Mouse (Mus musculus) frontal cortex, adult (tissue): ENCODE data around the gene Rap1gap2.

Source experiments
- ATAC-seq: cut with Nextera tagmentation; 2 replicates; pipeline ENCODE4 v1.9.2; 2017; ENCODE audit warnings: mild to moderate bottlenecking, moderate library complexity, mixed read lengths; ENCODE audit not compliant: low TSS enrichment

Rap1gap2 gene

DNA sequence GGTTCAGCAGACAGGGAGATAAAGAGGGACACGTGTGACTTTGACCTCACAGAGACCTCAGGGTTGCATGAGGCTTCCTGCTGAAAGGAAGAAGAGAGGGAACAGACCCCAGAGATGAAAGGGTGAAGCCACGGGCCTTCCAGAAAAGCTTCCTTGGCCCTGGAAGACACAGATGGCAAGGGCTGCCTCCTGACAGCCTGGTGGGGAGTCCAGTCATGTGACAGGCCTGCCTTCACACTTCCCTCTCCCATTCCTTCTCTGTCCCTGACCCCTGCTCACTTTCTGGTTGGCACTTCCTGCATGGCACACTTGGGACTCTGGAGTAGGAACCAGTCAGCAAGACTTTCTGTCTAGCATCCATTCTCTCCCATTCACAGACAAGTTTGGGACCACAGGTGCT lies 148.1 kb downstream of the Rap1gap2 start:
- ATAC-seq = no peak

DNA sequence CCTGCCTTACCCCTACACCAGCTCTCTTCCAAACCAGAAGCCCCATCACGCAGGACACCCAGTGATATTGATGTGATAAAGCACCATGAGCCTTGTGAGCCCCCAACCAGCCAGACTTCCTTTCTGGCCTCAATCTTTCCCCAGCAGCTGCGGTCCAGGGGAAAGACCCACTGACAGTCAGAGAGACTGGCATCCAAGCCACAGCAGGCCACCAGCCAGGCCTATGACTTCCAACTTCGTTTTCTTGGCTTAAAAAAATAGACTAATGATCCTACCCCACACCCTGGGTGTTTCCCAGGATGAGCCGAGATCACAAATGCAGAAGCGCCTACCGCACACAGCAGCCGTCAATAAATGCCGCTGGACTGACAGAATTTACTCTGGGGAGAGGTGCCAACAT lies 151.1 kb downstream of the Rap1gap2 start:
- ATAC-seq = no peak

DNA sequence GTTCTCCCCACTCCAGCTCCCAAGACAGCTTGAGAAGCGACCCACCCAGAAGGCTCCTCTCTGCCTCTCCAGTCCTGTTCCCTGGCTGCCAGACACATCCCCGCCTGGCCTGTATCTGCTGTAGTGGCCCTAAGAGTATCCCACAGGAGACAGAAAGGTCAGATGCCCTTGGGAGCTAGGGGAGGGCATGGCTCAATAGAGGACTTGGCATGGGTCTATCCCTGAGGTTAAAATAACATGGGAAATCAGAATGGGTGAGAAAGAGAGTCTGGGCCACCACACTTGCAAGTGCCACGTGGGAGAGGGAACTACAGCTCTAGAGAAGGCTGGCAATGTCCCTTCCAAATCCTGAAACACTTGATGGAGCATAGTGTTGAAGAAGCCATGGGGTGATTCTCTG lies 152.3 kb downstream of the Rap1gap2 start:
- no peak; the same call in 1 of the 2 replicates for ATAC-seq

DNA sequence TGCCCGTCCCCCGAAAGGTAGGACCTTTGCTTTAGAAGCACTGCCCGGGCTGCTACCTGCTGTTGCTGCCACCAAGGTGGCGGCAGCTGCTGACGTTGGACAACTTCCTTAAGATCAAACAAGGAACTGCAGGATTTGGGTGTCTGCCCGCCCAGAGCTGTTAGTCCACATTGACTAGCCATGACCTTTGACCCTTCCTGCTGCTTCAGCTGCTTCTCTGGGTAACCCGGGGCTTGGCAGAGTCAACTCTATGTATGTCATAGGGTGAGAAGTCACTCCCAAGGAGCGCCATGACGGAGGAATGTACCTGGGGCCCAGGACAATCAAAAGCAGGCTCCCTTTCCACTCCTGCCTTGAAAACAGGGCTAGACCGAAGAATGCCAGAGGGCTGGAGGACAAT lies 153.5 kb downstream of the Rap1gap2 start:
- ATAC-seq = no peak

DNA sequence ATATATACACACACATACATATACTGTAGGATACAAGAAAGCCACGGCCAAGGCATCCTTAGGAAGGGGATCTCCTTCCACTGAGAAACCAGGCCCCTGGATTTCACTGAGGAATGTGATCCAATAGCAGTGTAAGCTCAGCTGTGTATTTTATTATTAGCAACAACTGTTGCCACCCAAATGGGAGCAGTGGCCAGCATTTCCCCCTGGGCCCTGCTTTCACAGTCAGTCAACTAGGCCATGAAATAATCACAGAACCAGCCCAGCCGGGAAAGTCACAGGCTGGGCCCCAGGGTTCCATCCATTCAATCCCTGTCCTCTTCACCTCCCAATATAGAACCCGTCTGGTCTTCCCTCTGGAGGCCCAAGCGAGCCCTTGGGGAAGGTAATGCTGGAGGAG lies 162.2 kb downstream of the Rap1gap2 start:
- no peak for ATAC-seq

DNA sequence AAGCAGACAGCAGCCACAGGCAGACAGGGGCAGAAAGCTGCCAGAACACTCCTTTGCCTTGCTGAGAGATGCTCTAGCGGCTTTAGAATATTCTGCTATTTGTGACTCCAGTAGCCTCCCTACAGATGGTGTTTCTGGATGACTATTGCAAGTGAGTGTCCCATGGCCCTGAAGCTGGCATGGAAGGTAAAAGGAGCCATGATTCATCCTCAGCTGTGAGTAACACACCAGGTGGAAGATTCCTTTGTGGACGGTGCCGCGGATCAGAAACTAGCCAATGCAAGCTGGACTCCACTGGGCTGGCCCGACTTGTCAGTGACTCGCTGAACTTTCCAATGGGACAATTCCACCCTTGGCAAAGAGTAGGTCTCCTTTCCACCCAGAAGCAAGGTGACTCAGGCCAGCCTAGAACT lies 162.7 kb downstream of the Rap1gap2 start:
- peak; percentile 81 for ATAC-seq

DNA sequence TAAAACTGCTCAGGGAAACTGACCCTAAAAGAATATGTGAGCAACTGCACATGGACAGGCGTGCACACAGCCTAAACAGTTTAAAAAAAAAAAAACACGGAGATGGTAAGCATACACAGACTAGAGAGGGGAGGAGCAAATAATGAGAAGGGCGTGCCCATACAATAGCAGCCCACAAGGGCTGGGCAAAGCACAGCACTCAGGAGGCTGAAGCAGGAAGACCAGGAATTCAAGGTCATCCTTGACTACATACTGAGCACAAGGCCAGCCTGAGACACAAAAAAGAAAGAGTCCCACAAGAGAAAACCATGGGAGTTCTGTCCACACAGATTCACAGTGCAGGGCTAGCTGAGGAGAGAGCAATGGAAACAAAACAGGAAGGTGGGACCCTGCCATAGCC lies 165.1 kb downstream of the Rap1gap2 start:
- no peak for ATAC-seq

DNA sequence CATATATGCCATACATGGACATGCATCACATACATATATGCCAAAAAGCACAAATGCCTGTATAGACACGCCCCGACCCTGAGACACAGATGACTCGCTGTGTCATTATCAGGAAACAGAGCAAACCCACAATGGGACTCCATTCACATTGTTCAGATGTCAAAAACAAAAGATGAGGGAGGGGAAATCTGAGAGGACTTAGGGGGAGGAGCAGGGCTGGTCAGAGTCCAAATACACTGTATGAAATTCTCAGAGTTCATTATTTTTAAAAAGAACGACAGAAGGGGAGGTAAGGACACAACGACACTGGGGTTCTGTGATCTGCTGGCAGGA lies 166.8 kb downstream of the Rap1gap2 start:
- no peak for ATAC-seq

DNA sequence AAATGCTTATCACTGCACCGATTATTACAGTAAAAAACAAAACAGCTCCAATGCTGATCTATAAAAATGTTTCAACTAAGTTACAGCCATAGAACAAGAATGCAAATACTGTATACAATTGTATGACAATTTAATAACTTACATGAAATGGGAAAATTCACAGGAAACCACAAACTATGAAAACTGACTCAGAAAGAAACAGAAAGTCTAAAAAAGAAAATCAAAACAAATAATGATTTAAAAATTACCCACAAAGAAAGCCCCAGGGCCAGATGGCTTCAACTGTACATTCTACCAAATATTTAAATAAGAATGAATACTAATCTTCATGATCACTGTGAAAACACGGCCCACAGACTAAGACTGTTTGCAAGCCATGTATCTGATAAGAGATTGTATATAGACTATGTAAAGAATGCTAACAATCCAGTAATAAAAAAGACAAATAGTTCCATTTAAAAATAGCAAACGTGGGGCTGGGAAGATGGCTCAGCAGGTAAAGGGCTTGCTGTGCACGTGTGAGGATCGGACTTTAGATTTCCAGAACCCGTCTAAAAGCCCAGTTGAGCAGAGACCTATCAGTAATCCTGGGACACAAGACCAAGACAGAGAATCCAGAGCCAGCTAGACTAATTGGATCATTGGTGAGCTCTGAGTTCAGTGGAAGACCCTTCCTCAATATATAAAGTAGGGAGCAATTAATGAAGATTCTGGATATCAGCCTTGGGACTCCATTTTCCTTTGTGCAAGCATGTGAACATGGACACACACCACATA lies 167.4 kb downstream of the Rap1gap2 start:
- no peak for ATAC-seq

DNA sequence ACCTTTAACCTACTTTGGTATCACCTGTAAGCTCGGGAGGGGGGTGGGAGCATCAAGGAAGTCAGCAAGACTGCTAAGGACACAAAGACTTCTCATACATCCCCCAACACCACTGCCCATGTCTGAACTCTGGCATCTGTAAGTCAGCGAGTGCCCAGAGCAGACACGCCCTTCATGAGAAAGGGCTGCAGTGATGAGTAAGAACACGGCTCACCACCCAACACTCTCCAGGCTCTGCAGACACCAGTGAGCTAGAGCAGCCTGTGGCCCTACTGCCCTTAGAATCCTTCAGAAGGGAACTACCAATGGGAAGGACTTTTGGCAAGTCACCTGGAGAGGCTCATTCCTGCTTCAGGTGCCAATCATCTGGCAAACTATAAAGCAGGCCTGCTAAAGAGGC lies 168.3 kb downstream of the Rap1gap2 start:
- ATAC-seq = no peak

DNA sequence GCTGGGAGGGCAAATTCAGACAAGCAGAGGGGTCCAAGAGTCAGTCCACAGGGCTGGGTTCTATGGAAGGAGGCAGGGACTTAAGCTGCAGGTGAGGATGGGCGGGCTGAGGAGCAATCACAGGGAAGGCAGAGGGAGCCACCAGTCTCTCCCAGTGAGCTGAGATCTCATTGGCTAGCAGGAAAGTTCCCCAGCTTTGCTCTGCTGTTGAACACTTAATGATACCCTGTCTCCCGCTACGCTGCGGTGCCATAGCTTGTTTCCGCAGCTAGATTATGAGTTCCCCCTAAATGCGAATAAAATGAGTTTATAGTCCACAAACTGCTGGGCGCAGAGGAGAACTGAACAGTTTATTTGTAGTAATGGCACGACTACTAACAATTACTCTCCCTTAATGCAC lies 170.6 kb downstream of the Rap1gap2 start:
- ATAC-seq = no peak

DNA sequence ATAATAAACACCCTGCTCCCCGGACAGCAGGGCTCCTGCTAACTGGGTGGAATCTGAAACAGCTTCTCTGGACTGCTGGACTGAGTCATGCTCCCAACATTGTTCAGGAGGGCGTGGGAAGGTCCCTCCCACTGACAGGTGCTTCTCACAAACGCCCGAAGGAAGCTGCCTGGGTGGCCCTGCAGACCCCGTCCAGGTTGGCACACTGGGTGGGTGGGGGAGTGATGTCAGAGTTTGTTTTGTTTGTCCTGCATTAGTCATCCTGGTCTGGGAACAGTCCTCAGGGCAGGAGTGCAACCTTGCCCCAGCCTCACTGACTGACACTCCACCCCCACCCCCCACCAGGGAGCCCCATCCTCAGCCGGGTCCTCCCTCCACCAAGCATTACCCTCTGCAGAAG lies 171.5 kb downstream of the Rap1gap2 start:
- peak; percentile 50; the same call in 1 of the 2 replicates for ATAC-seq

DNA sequence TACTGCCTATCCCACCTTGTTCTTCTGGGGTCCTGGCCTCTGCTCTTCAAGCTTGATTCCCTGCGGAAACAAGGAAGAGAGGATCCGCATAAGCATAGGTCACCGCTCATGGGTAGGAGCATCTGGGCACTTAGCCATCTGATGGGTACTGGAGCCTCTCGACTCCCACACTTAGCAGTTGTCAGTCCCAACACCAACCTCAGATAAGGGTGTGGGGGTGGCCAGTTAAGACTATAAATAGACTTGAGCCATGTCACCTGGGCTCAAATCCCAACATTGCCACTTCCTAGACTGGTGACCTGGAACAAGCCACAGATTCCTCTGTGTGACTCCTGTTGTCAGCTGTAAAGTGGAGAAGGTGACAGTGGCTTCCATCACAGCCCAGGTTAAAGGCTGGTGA lies 172.5 kb downstream of the Rap1gap2 start:
- no peak for ATAC-seq

DNA sequence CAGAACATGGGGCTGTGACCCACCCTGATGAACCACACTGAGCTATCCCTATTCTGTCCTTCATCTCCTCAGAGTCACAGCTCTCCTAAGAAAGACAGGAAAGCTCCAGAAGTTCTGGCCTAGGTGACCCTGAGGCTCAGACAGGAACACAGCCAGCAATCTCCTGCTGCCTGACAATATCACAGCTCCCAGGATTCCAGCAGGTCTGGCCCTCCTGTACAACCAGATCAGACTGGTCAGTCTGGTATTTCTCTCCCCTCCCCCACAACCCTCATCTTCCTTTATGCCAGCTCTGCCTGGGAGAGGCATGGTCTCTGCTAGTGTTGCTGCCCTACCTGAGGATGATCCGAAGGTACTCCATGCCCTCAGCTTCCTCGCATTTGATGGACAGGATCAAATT lies 175.3 kb downstream of the Rap1gap2 start:
- ATAC-seq = no peak

DNA sequence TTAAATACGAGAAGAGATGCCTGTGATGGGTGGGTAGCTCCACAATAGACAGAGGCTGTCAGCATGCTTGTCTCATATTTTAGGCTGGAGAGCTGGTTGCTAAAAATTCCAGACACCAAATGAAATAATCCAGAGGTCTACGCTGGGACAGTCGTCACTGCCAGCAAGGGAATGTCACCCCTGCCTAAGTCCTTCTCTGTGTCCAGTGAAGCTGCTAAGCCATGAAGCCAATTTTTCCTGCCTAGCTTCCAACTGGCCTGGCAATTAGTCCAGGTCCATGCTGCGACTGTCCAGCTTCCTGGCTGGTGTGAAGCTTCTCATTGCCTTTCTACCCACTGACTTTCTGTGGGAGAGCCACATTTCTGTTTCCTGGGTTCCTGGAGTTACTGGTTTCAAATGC lies 177.7 kb downstream of the Rap1gap2 start:
- ATAC-seq = no peak

DNA sequence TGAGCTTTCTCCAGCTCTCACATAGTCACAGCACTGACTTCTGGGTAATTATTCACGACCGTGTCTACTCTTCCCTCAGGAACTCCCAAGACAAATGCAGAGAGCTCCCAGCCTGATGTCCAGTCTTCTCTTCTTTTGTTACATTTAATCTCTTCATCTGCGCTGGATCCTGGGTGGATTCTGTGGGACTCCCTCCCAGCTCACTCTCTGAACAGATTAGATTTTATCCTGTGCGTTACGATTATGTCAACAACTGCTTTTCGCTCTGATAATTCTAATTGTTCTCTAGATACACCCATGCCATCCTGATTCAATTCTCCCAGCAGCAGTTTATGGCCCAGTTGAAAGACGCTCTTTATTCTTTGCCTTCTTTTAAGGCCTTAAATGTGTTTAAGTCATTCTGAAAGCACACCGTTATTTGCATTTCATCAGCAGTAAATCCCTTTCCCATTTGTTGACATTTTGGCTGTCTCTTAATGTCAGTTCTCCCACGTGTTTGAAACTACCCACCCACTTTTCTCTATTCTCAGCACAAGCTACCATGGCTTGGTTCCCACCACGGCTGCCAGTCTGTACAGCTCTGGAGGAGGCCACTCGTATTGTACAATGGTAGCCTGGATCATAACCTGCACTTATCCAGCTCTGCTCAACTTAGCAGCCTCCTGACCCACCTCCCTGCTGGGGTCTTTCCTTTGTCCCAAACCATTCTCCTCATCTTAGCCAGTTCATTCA lies 180.8 kb downstream of the Rap1gap2 start:
- ATAC-seq = peak; percentile 54

DNA sequence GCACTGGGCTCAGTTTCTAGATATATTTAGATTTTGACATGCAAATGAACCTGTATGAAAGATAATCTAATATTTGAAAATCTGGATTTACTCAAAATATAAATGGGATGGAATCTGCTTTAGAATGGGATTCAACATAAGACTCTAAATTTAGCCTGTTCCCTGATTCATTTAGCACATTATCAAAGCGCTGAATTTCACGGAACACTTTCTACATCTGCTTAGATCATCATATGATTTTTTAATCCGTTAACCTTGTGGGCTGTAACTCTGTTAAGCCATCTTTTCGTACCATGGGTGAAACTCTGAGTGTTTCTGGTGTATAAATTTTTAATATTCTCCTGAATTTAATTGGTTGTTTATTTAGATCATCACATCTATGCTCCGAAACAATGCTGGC lies 184.4 kb downstream of the Rap1gap2 start:
- peak; percentile 59 for ATAC-seq

DNA sequence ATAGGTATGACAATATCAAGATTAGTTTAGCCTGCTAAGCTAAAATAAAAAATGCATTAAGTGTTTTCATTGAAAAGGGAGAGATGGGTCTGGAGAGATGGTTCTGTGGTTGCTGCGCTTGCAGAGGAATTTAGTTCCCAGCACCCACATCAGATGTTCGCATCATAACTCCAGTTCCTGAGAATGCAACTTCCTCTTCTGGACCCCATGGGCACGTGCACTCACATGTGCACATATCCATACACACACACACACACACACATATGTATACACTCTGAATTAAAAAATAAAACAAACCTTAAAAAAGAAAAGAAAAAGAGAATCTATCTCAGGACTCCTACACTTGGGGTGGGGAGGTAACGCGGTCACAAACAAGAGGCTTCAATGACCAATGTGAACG lies 188.7 kb downstream of the Rap1gap2 start:
- ATAC-seq = no peak

DNA sequence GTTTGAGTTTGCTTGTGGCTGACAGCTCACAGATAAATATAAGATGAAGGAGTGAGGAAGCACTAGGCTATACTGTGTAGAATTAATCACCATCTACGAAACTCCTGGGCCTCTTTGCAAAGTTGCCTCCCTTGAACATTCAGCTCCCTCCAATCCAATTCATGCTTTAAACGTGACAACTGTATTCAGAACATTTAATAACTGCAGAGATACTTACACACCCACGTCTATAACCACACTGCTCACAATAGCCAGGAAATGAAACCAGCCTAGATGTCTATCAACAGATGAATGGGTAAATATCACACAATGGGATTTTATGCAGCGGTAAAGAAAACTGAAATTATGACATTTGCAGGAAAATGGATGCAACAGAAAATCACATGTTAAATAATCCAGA lies 189.6 kb downstream of the Rap1gap2 start:
- ATAC-seq = no peak

DNA sequence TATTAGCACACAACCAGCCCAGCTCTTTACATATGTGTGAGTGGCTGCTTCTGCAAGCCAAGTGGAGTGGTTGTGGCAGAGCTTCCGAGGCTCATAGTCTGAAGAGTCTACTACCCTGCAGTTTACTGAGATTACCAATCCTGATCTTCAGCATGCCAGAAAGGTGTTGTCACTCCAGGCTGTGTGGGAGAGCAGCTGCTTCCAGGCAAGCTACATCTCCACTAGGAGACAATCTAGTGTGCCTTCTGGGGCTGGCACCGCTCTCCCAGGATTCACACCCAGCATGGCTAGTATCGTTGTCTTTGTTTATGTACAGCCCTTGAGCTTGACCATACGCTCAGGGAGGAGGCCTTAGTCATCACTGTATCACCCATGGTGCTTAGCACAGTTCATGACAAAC lies 191.1 kb downstream of the Rap1gap2 start:
- peak; percentile 58 for ATAC-seq

DNA sequence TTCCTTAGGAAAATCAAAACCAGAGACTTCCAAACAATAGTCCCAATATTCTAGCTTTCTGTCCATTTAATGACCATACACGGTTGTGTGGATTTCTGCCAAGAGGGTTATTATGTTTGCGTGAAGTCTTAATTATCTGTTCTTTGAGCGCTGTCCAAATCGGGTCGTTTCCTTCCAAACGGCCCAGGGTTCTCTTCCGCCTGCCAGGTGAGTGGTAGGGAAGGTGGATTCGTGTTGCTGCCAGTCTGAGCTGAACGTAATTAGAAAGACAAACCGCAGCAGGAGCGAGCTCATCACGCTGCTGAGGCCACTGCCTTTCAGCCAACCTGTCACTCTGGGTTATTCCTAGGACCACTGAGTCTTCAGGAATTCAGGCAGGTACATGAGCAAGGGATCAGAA lies 195.0 kb downstream of the Rap1gap2 start:
- no peak for ATAC-seq

DNA sequence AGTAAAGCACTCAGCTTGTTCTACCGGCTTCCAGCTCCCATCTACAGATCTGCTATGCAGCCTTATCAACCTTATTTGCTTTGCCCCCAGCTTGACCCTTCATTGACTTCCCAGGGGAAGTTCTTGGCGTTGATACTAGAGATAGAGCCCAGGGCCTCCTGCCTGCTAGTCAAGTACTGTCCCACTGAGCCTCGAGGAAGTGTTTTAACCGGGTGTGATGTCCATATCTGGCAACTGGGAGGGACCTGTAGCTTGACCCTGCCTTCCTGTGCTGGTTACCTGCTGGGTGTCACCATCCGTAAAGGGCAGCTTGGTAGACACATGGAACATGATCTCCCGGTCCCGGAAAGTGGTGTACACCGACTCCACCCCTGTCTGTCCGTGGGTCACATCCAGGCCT lies 196.6 kb downstream of the Rap1gap2 start:
- ATAC-seq = no peak

DNA sequence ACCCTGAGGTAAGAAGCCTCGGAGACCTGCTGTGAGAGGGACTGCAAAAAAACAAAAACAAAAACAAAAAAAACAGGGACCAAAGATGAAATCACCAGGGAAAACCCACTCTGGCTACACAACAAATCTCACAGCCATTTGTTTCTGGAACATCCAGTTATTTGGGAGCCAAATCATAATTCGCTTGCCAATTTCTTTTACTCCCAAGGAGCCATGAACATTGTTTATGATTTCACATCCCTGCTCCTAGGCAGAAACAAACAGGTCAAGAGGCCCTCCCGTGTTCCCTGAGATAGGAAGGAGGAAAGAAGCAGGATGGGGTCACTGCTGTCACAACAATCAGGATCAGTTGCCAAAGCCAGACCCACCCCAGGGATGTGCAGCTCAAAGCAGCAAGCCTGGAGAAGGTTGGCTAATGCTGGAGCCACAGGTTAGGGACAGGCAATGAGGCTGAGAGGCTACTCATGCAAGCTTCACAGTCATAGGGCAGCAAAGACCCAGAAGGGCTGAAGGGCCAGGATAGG lies 197.2 kb downstream of the Rap1gap2 start:
- ATAC-seq = no peak
